Mouse (Mus musculus) hindbrain, embryonic 11.5 days (tissue): ENCODE results near the gene Sdk2. TPM values are rescaled to one million over a fixed set of nuclear protein-coding genes. Genes with fewer than 3 reads are reported as not detected.

Experiments used
- ATAC-seq: fragments of 200-750 bp; cut with Nextera tagmentation; 2 replicates; pipeline ENCODE4 v1.8.0; 2017; ENCODE audit warnings: mild to moderate bottlenecking, moderate TSS enrichment, moderate library complexity; ENCODE audit not compliant: low FRiP score
- DNase-seq: peaks from one replicate; pipeline ENCODE4 v3.0.0-alpha.2; 2015; ENCODE audit warnings: low spot score
- H3K27ac ChIP-seq: fragments of 300-500 bp; sonication (generic); 2 replicates; pipeline ENCODE4 v1.5.1; 2014; ENCODE audit warnings: mild to moderate bottlenecking, low read depth, low read length
- H3K27me3 ChIP-seq: fragments of 300-500 bp; sonication (generic); 2 replicates; pipeline ENCODE4 v1.6.1; 2014; ENCODE audit warnings: mild to moderate bottlenecking, low read length, moderate library complexity, mixed read lengths; ENCODE audit not compliant: control insufficient read depth, insufficient read depth
- H3K36me3 ChIP-seq: fragments of 300-500 bp; sonication (generic); 2 replicates; pipeline ENCODE4 v1.6.1; 2014; ENCODE audit warnings: mild to moderate bottlenecking, low read length, moderate library complexity, mixed read lengths; ENCODE audit not compliant: control insufficient read depth, insufficient read depth
- H3K4me1 ChIP-seq: fragments of 300-500 bp; sonication (generic); replicated peaks from 2 replicates; pipeline ENCODE4 v1.6.1; 2014; ENCODE audit warnings: low read length, mixed read lengths; ENCODE audit not compliant: control insufficient read depth, insufficient read depth
- H3K4me2 ChIP-seq: fragments of 300-500 bp; sonication (generic); replicated peaks from 2 replicates; pipeline ENCODE4 v1.6.1; 2014; ENCODE audit warnings: mild to moderate bottlenecking, low read depth, low read length
- H3K4me3 ChIP-seq: fragments of 300-500 bp; sonication (generic); 2 replicates; pipeline ENCODE4 v1.5.1; 2014; ENCODE audit warnings: low read depth, low read length
- H3K9ac ChIP-seq: fragments of 300-500 bp; sonication (generic); 2 replicates; pipeline ENCODE4 v1.6.1; 2014; ENCODE audit warnings: low read depth, low read length
- H3K9me3 ChIP-seq: fragments of 300-500 bp; sonication (generic); 2 replicates; pipeline ENCODE4 v1.6.1; 2016; ENCODE audit warnings: low read length; ENCODE audit not compliant: control insufficient read depth
- WGBS: fragments of 180-500 bp; shearing (Covaris S2); extraction: QIAGEN DNeasy Blood & Tissue Kit; methylation state at CpG from one replicate; pipeline ENCODE4 v1.1.7; 2014; 5-methylcytosine and 5-hydroxymethylcytosine counted together
- polyA plus RNA-seq: library from polyadenylated mRNA; unstranded; fragments of >200 nt; fragmentation: Nextera tagmentation; extraction: Ambion mirVana; gene quantifications from 2 replicates; pipeline ENCODE4 v1.2.1, GENCODE M21; 2014

Gene Sdk2
- polyA plus RNA-seq, 1 experiment from 2014 or later, result 4.2 TPM

DNA sequence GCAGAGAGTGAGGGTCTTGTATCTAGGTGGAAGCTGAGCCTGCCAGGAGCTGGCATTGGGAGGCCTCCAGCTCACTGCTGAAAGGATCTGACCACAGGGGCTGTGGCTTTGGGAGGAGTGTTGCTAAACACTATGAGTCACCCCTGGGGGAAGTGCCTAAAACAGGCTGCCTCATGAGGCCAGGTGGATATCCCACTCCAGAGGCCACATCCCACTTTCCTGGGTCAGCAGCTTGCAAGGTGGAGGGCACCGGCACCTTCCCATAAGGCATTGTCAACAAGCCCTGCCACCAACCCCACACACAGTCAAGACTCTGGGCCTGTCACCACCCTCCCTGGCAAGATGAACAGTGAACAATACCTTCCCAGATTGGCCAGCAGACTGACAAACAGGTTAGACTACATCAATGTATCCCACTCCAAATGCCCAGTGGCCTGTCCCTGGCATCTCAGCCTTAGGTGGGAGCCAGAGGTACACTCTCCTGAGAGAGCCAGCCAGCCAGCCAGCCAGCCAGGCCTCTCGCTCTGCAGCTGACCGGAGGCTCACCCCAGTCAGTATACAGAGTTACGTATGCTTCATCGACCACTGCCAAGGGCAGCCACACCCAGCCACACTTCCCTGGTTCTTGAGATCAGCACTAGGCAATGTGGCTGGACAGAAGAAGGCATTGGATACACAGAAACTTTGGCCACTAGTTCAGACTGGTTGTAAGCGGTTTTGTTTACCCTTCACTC lies 333.0 kb downstream of the Sdk2 start:
- ATAC-seq (peak; percentile 48; the same call in 1 of the 2 replicates), DNase-seq (no peak)
- no peaks in the 10 kb centered on the region for H3K9me3 ChIP-seq
- H3K36me3 ChIP-seq, result peaks cover 2% of the 10 kb centered on the region; the same call in 1 of the 2 replicates
- WGBS, result 55% methylated on average over 6 of the region's 6 CpGs
- H3K4me2 ChIP-seq, result no peak overlapping the region
- peaks cover 12% of the 10 kb centered on the region for H3K4me1 ChIP-seq
- H3K4me3 ChIP-seq, result no peak overlapping the region
- H3K27me3 ChIP-seq, result no peaks in the 10 kb centered on the region
- H3K9ac ChIP-seq, result no peak overlapping the region
- H3K27ac ChIP-seq, result no peak overlapping the region; the same call in 1 of the 2 replicates

GRCm38 (mm10) chr11:113731945-113732612 lies 334.8 kb downstream of the Sdk2 start:
- Histone ChIP-seq H3K36me3 (peaks cover 19% of the 10 kb centered on the region), H3K4me1 (peaks cover 12% of the 10 kb centered on the region), H3K9ac (no peak overlapping the region), H3K27me3 (no peaks in the 10 kb centered on the region), H3K4me2 (no peak overlapping the region), H3K9me3 (no peaks in the 10 kb centered on the region), H3K4me3 (no peak overlapping the region), H3K27ac (no peak overlapping the region)
- no peak for ATAC-seq
- WGBS, result 95% methylated on average over 10 of the region's 10 CpGs
- no peak for DNase-seq

- no peak overlapping the region for H3K27ac ChIP-seq
- WGBS, result 69% methylated on average over 3 of the region's 3 CpGs
Measured at GRCm38 (mm10) chr11:113730879-113731278, 336.0 kb downstream of the Sdk2 start.

GRCm38 (mm10) chr11:113729917-113730316 lies 336.9 kb downstream of the Sdk2 start:
- H3K9me3 ChIP-seq, result no peaks in the 10 kb centered on the region
- no peaks in the 10 kb centered on the region for H3K27me3 ChIP-seq
- H3K27ac ChIP-seq, result no peak overlapping the region
- no peak overlapping the region for H3K9ac ChIP-seq
- H3K4me2 ChIP-seq, result no peak overlapping the region
- H3K4me1 ChIP-seq, result peaks cover 12% of the 10 kb centered on the region
- no peak for ATAC-seq
- 69% methylated on average over 8 of the region's 8 CpGs for WGBS
- H3K36me3 ChIP-seq, result peaks cover 25% of the 10 kb centered on the region
- H3K4me3 ChIP-seq, result no peak overlapping the region
- no peak for DNase-seq

More at GRCm38 (mm10) chr11:113730879-113731278, 336.0 kb downstream of the Sdk2 start:
- Histone ChIP-seq H3K9ac (no peak overlapping the region), H3K27me3 (no peaks in the 10 kb centered on the region), H3K4me1 (peaks cover 12% of the 10 kb centered on the region), H3K36me3 (peaks cover 25% of the 10 kb centered on the region), H3K9me3 (no peaks in the 10 kb centered on the region), H3K4me3 (no peak overlapping the region), H3K4me2 (no peak overlapping the region)
- DNase-seq (no peak), ATAC-seq (no peak)

GRCm38 (mm10) chr11:113729239-113729638 lies 337.6 kb downstream of the Sdk2 start:
- no peak overlapping the region for H3K4me2 ChIP-seq
- no peaks in the 10 kb centered on the region for H3K27me3 ChIP-seq
- H3K9me3 ChIP-seq, result no peaks in the 10 kb centered on the region
- WGBS, result 72% methylated on average over 21 of the region's 21 CpGs
- H3K36me3 ChIP-seq, result peaks cover 28% of the 10 kb centered on the region
- ATAC-seq (no peak), DNase-seq (no peak)
- H3K9ac ChIP-seq, result no peak overlapping the region
- H3K27ac ChIP-seq, result no peak overlapping the region
- H3K4me3 ChIP-seq, result no peak overlapping the region
- peaks cover 7% of the 10 kb centered on the region for H3K4me1 ChIP-seq

DNA sequence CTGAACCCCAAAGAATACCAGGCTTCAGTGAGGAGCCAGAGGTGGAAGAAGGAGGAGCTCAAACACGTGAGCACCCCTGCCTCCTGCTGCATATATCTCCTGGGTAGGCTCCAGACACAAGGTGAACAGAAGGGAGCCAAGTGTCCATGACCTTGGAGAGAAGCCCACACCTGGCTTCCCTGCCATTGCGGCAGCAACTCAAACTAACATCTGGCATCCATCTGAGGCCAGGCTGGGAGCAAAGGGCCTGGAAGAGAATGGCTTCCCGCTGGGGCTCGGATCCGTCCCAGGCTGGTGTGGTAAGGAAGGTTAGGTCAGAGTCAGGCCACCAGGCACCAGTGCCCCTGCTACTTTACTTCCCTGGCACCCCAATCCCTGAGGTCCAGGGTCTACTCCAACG lies 338.9 kb downstream of the Sdk2 start:
- peaks cover 28% of the 10 kb centered on the region for H3K36me3 ChIP-seq
- H3K9me3 ChIP-seq, result no peaks in the 10 kb centered on the region
- no peak overlapping the region for H3K27ac ChIP-seq
- DNase-seq (no peak), ATAC-seq (no peak)
- H3K9ac ChIP-seq, result no peak overlapping the region
- no peak overlapping the region for H3K4me2 ChIP-seq
- H3K4me1 ChIP-seq, result 0 out of 2 replicates have a peak, but pooled peaks cover 2% of the 10 kb centered on the region
- H3K4me3 ChIP-seq, result no peak overlapping the region
- no peaks in the 10 kb centered on the region for H3K27me3 ChIP-seq
- 62% methylated on average over 6 of the region's 6 CpGs for WGBS

DNA sequence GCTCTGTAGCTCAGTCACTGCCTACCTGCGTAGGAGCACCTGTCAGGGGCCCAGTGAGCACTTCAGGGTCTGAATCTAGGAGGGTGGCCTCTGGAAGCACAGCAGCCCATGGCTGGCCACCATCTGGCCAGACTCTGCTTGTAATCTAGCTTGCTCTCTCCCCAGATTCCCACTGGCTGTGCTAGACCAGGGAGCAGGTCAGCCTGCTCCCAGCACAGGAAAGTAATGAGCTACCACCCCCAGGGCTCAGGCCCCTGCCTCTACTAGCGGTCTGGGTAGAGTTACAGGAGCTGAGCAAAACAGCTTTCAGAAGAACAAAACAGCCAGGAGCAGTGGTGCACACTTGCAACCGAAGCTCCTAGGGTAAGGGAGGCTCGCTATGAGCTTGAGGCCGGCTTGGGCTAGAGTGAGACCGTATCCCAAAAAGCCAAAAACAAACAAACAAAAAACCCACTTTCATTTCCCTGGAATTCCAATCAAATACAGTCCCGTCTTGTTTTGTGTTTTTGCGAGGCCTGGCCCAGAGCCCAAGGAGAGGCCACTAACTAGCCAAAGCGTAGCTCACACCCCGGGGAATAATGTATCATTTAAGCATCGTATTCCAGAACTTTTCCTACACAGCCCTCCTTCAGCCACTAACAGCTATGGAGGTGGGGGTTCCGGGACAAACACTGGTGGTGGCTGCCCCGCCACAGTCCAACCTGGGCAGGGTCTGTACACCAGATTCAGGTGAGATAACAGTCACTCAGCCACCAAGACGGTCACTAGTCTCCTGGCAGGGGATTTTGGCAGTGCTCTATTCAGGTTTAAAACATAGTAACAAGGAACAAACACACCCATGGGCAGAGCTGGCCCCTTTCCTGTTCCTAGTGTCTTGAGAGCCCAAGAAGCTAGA lies 339.6 kb downstream of the Sdk2 start:
- Histone ChIP-seq H3K36me3 (peaks cover 28% of the 10 kb centered on the region), H3K27ac (no peak overlapping the region; the same call in 1 of the 2 replicates), H3K27me3 (no peaks in the 10 kb centered on the region), H3K4me2 (no peak overlapping the region), H3K4me1 (0 out of 2 replicates have a peak, but pooled peaks cover 2% of the 10 kb centered on the region), H3K9me3 (no peaks in the 10 kb centered on the region), H3K9ac (no peak overlapping the region), H3K4me3 (no peak overlapping the region)
- DNase-seq, result no peak
- ATAC-seq, result no peak
- 82% methylated on average over 14 of the region's 14 CpGs for WGBS
